Mouse (Mus musculus): ENCODE results near the gene Bend3.

DNA sequence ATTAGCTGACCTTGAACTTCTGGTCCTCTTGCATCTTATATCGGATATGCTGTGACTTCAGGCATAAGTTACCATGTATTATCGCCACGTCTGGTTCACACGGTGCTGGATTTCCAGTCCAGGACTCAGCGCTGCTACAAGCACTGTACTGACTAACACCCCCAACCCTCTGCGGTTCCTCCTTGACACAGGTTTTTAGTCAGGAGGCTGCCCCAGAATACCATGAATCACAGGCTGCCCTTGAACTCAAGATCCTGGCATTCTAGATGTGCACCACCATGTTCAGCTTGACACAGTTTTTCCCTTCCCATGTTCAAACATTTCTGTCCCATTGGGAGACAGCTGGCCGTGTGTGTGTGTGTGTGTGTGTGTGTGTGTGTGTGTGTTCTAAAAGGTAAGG lies 10.5 kb downstream of the Bend3 start:
- TF ChIP-seq POLR2A (IDR thresholded peaks at IDR 0.05; ENCODE audit: extremely low read depth, insufficient read depth, low read length) (no peak), CTCF (IDR thresholded peaks at IDR 0.05; ENCODE audit: low read depth, low read length) (no peak)
